Mouse (Mus musculus) thymus, adult 2 months (tissue): ENCODE data around the gene Vstm4. TPM values are rescaled to one million over a fixed set of nuclear protein-coding genes. Genes with fewer than 3 reads are reported as not detected.

Experiments
- DNase-seq: peaks from one replicate; pipeline ENCODE4 v3.0.0; 2021
- H3K27ac ChIP-seq: fragments of 200-500 bp; 2 replicates; pipeline ENCODE4 v1.5.1; 2012; ENCODE audit warnings: low read length, control low read depth; ENCODE audit not compliant: control insufficient read depth, insufficient read depth
- H3K27me3 ChIP-seq: fragments of 200-500 bp; 2 replicates; pipeline ENCODE4 v1.6.1; 2012; ENCODE audit warnings: mild to moderate bottlenecking, low read length, moderate library complexity, mixed read lengths; ENCODE audit not compliant: control insufficient read depth, insufficient read depth
- H3K36me3 ChIP-seq: fragments of 200-500 bp; 2 replicates; pipeline ENCODE4 v1.6.1; 2012; ENCODE audit warnings: mild to moderate bottlenecking, low read length, moderate library complexity; ENCODE audit not compliant: control insufficient read depth, insufficient read depth
- H3K4me1 ChIP-seq: fragments of 200-500 bp; replicated peaks from 2 replicates; pipeline ENCODE4 v1.6.1; 2012; ENCODE audit warnings: low read length; ENCODE audit not compliant: control insufficient read depth, insufficient read depth
- H3K4me3 ChIP-seq: fragments of 200-500 bp; 2 replicates; pipeline ENCODE4 v1.5.1; 2012; ENCODE audit warnings: mild to moderate bottlenecking, low read length, control low read depth, moderate library complexity; ENCODE audit not compliant: control insufficient read depth, insufficient read depth
- CTCF ChIP-seq: fragments of 200-500 bp; IDR thresholded peaks from 2 replicates; pipeline ENCODE4 v1.5.1; 2012; ENCODE audit warnings: mild to moderate bottlenecking, control low read depth, low read length, moderate library complexity, borderline replicate concordance; ENCODE audit not compliant: control insufficient read depth, poor library complexity, insufficient read depth; ENCODE audit errors: extremely low read depth
- POLR2A ChIP-seq: fragments of 200-500 bp; IDR thresholded peaks from 2 replicates; pipeline ENCODE4 v1.6.1; 2012; ENCODE audit warnings: mild to moderate bottlenecking, low read length, control low read depth, moderate library complexity; ENCODE audit not compliant: control insufficient read depth, poor library complexity, insufficient read depth; ENCODE audit errors: extremely low read depth
- WGBS: fragments of 180-500 bp; shearing (Covaris S2); methylation state at CpG from one replicate; pipeline ENCODE4 v1.1.7; 2018; 5-methylcytosine and 5-hydroxymethylcytosine counted together
- polyA plus RNA-seq: library from polyadenylated mRNA; depleted of rRNA; stranded (reverse); fragments of >200 nt; gene quantifications from 2 replicates; pipeline ENCODE4 v1.2.3, GENCODE M21; 2012

Gene Vstm4
- polyA plus RNA-seq, 1 experiment: 1.8 TPM

DNA sequence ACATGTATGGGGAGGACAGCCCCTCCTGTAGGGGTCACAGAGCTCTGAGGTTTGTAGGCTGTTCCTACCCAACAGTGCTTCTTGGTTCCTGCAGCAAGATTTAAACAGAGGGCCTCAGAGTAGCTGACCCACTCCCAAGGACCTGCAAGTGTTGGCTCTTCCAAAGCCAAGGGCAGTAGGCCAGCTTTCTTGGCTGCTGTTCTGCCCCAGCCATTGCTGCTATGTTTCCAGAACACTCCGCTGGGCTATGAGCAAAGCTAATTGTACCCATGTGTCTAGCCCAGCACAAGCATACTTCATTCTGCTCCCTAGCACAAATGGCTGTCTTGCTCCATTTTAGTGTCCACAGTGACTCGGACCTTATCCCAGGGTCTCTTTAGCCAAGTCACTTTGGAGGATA lies 40.3 kb downstream of the Vstm4 start:
- Histone ChIP-seq H3K4me3 (no peak overlapping the region), H3K36me3 (no peaks in the 10 kb centered on the region), H3K27ac (no peak overlapping the region), H3K27me3 (no peaks in the 10 kb centered on the region), H3K4me1 (no peaks in the 10 kb centered on the region)
- 95% methylated on average over 2 of the region's 2 CpGs for whole genome bisulfite sequencing
- TF ChIP-seq POLR2A (no peak), CTCF (no peak)
- no peak for DNase-seq

- WGBS: 88% methylated on average over 3 of the region's 3 CpGs
- H3K36me3 ChIP-seq: no peaks in the 10 kb centered on the region
- no peaks in the 10 kb centered on the region for H3K4me1 ChIP-seq
- no peak overlapping the region for H3K27ac ChIP-seq
- H3K27me3 ChIP-seq: no peaks in the 10 kb centered on the region
- TF ChIP-seq CTCF: no peak
- TF ChIP-seq POLR2A: no peak
- no peak for DNase-seq
- no peak overlapping the region for H3K4me3 ChIP-seq
Measured at GRCm38 (mm10) chr14:32903203-32903602, 46.6 kb downstream of the Vstm4 start.

DNA sequence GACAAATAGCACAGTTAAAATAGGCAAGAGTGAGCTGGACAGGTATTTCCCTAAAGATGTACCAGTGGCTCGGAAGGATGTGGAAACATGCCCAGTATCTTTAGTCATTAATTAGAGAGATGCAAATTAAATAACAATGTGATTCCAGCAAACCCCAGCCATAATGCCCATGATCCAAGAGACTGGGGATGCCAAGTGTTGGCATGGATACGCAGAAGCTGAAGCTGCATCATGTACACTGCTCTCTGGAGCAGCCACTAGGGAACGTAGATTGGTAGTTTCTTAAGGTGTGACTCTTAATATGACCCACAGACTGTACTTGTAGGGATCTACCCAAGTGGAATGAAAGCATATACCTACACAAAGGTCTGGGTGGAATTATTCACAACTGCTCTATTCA lies 50.0 kb downstream of the Vstm4 start:
- H3K27me3 ChIP-seq: no peaks in the 10 kb centered on the region
- TF ChIP-seq POLR2A: no peak
- no peak for TF ChIP-seq CTCF
- no peak for DNase-seq
- H3K36me3 ChIP-seq: no peaks in the 10 kb centered on the region
- no peak overlapping the region for H3K4me3 ChIP-seq
- no peaks in the 10 kb centered on the region for H3K4me1 ChIP-seq
- no peak overlapping the region for H3K27ac ChIP-seq
- 92% methylated on average over 3 of the region's 3 CpGs for WGBS

GRCm38 (mm10) chr14:32909112-32909511 lies 52.6 kb downstream of the Vstm4 start:
- WGBS: 91% methylated on average over 6 of the region's 6 CpGs
- DNase-seq: no peak
- TF ChIP-seq POLR2A (no peak), CTCF (no peak)
- no peaks in the 10 kb centered on the region for H3K27me3 ChIP-seq
- no peak overlapping the region for H3K4me3 ChIP-seq
- H3K36me3 ChIP-seq: no peaks in the 10 kb centered on the region
- no peak overlapping the region for H3K27ac ChIP-seq
- no peaks in the 10 kb centered on the region for H3K4me1 ChIP-seq

- Histone ChIP-seq H3K36me3 (no peaks in the 10 kb centered on the region), H3K27me3 (no peaks in the 10 kb centered on the region), H3K4me3 (no peak overlapping the region), H3K4me1 (no peaks in the 10 kb centered on the region), H3K27ac (no peak overlapping the region)
- DNase-seq: no peak
- no peak for TF ChIP-seq POLR2A
- no peak for TF ChIP-seq CTCF
- WGBS: 96% methylated on average over 4 of the region's 4 CpGs
Measured at GRCm38 (mm10) chr14:32911187-32911586, 54.6 kb downstream of the Vstm4 start.

- DNase-seq: no peak
- no peak overlapping the region for H3K27ac ChIP-seq
- no peak overlapping the region for H3K4me3 ChIP-seq
- TF ChIP-seq CTCF (no peak), POLR2A (no peak)
- 86% methylated on average over 2 of the region's 2 CpGs for WGBS
- H3K27me3 ChIP-seq: no peaks in the 10 kb centered on the region
- no peaks in the 10 kb centered on the region for H3K36me3 ChIP-seq
- H3K4me1 ChIP-seq: no peaks in the 10 kb centered on the region
Measured at GRCm38 (mm10) chr14:32915360-32915759, 58.8 kb downstream of the Vstm4 start.

DNA sequence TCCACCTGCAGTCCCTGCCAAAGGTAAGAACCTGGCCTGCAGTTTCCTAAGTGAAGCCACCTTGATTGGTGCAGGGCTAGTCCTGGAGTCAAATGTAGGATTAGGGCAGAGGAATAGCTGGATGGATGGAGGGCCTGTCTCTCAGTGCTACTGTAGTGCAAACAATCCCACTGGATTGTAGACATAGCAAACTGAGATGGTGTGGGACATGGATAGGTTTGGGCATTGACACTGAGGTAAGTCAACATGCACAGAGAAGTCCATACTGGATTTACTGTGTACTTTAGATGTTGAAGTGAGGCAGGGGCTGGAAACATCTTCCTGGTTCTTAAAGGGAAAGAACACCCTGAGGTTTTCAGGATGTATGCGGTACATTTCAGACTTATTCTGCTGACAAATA lies 61.4 kb downstream of the Vstm4 start:
- H3K27me3 ChIP-seq: no peaks in the 10 kb centered on the region
- TF ChIP-seq POLR2A (no peak), CTCF (no peak)
- H3K4me1 ChIP-seq: no peaks in the 10 kb centered on the region
- H3K4me3 ChIP-seq: no peak overlapping the region
- H3K36me3 ChIP-seq: no peaks in the 10 kb centered on the region
- no peak overlapping the region for H3K27ac ChIP-seq
- DNase-seq: no peak
- WGBS: 100% methylated on average over 1 of the region's 1 CpGs

- DNase-seq: no peak
- Histone ChIP-seq H3K27me3 (no peaks in the 10 kb centered on the region), H3K4me1 (no peaks in the 10 kb centered on the region), H3K36me3 (no peaks in the 10 kb centered on the region), H3K27ac (no peak overlapping the region), H3K4me3 (no peak overlapping the region)
- TF ChIP-seq POLR2A (no peak), CTCF (no peak)
- WGBS: 87% methylated on average over 9 of the region's 9 CpGs
Measured at GRCm38 (mm10) chr14:32923871-32924270, 67.3 kb downstream of the Vstm4 start.
